Mouse (Mus musculus): ENCODE data around the gene Mknk2. TPM values are rescaled to one million over a fixed set of nuclear protein-coding genes. Genes with fewer than 3 reads are reported as not detected.
A peak's percentile ranks its signal among the peaks of the same experiment; 100 is the strongest.

Gene Mknk2
- polyA plus RNA-seq, 1 experiment, result 119 TPM

- no peak overlapping the region for H3K4me3 ChIP-seq
- TF ChIP-seq POLR2A (IDR thresholded peaks at IDR 0.05; ENCODE audit: insufficient read length, low read depth), result no peak
- peak; percentile 21 for TF ChIP-seq POLR2AphosphoS2 (IDR thresholded peaks at IDR 0.05; ENCODE audit: insufficient read length, low read depth)
- peaks cover 10% of the 10 kb centered on the region for H3K36me3 ChIP-seq (ENCODE audit: control insufficient read depth, insufficient read depth)
- H3ac ChIP-seq (ENCODE audit: control insufficient read depth, insufficient read length), result no peak overlapping the region
- H3K79me2 ChIP-seq (ENCODE audit: control insufficient read depth, insufficient read depth), result peaks cover 10% of the 10 kb centered on the region
- no peaks in the 10 kb centered on the region for H3K27me3 ChIP-seq (ENCODE audit: control insufficient read depth, insufficient read depth, insufficient read length)
- H3K4me2 ChIP-seq (ENCODE audit: low read depth), result peak overlapping the region; percentile 7
Measured at GRCm38 (mm10) chr10:80679556-80680259, 1.8 kb upstream of the Mknk2 start.

DNA sequence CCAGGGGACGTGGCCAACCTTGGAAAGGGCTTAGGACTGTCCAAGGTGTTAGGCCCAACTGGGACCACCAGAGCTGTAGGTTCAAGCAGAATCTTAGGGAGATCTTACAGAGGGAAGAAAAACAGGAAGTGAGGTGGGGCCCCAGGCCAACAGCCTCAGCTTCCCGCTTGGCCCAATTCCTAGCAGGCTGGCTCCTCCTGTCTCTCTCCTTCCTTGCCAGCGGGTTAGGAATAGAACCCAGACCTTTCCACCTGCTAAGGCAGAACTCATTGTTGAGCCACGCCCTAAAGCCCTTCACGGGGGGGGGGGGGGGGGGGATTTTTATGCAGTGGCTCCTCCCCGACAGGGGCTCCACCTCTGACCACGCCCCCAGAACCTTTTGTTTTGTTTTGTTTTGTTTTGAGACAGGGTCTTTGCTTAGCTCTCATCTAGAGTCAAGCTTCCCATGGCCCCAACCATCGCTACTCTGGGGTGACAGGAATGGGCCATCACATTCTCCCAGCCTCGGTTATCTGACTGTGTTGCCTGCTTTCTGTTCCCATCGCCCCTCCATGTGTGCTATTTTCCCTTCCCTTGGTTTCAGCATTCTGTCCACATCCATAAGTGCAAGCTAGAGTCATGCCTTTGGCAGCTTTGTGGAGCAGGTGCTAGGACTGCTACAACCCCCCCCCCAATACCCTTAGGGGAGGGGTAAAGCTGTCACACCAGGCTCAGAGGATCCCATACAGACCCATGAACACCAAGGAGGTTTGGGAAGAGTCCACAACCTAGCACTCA, 877 bp upstream of the Mknk2 start:
- H3K79me2 ChIP-seq (ENCODE audit: control insufficient read depth, insufficient read depth), result peaks cover 19% of the 10 kb centered on the region
- no peaks in the 10 kb centered on the region for H3K27me3 ChIP-seq (ENCODE audit: control insufficient read depth, insufficient read depth, insufficient read length)
- TF ChIP-seq TCF3 (IDR thresholded peaks at IDR 0.05; ENCODE audit: insufficient read length, low read depth), result no peak
- TF ChIP-seq MYOG (IDR thresholded peaks at IDR 0.05; ENCODE audit: control insufficient read depth in 1 of 3, insufficient read depth in 1 of 3, insufficient read length in 2 of 3, low read depth in 2 of 3), result peak in 1 of 3 experiments; percentile 23
- peak in 1 of 3 experiments; percentile 37 for TF ChIP-seq MYOD1 (IDR thresholded peaks at IDR 0.05; ENCODE audit: control insufficient read depth in 1 of 3, insufficient read length in 2 of 3, low read depth in 2 of 3)
- H3K4me2 ChIP-seq (ENCODE audit: low read depth), result peak overlapping the region; percentile 83
- peaks cover 6% of the 10 kb centered on the region for H3K36me3 ChIP-seq (ENCODE audit: control insufficient read depth, insufficient read depth)
- H3ac ChIP-seq (ENCODE audit: control insufficient read depth, insufficient read length), result no peak overlapping the region
- peak overlapping the region; percentile 62 for H3K4me3 ChIP-seq

GRCm38 (mm10) chr10:80677128-80677875, 610 bp downstream of the Mknk2 start:
- Histone ChIP-seq H3ac (ENCODE audit: control insufficient read depth, insufficient read length) (peak overlapping the region; percentile 50), H3K4me2 (ENCODE audit: low read depth) (peak overlapping the region; percentile 83), H3K4me3 (peak overlapping the region; percentile 62), H3K36me3 (ENCODE audit: control insufficient read depth, insufficient read depth) (no peaks in the 10 kb centered on the region), H3K79me2 (ENCODE audit: control insufficient read depth, insufficient read depth) (peaks cover 34% of the 10 kb centered on the region), H3K27me3 (ENCODE audit: control insufficient read depth, insufficient read depth, insufficient read length) (no peaks in the 10 kb centered on the region)
- TF ChIP-seq POLR2A (IDR thresholded peaks at IDR 0.05; ENCODE audit: insufficient read length, low read depth), result no peak
- TF ChIP-seq CEBPB (IDR thresholded peaks at IDR 0.05; ENCODE audit: insufficient read depth, poor library complexity, severe bottlenecking), result 0 out of 2 replicates have a peak, but pooled peaks have one; percentile 10

- Histone ChIP-seq H3K27me3 (ENCODE audit: control insufficient read depth, insufficient read depth, insufficient read length) (no peaks in the 10 kb centered on the region), H3K36me3 (ENCODE audit: control insufficient read depth, insufficient read depth) (no peaks in the 10 kb centered on the region), H3K79me2 (ENCODE audit: control insufficient read depth, insufficient read depth) (peaks cover 40% of the 10 kb centered on the region), H3K4me2 (ENCODE audit: low read depth) (peak overlapping the region; percentile 83), H3K4me3 (peak overlapping the region; percentile 62), H3ac (ENCODE audit: control insufficient read depth, insufficient read length) (peak overlapping the region; percentile 50)
- TF ChIP-seq TCF12 (IDR thresholded peaks at IDR 0.05; ENCODE audit: insufficient read depth, poor library complexity, severe bottlenecking), result no peak
- peak in 1 of 3 experiments; percentile 41 for TF ChIP-seq MYOG (IDR thresholded peaks at IDR 0.05; ENCODE audit: control insufficient read depth in 1 of 3, insufficient read depth in 1 of 3, insufficient read length in 2 of 3, low read depth in 2 of 3)
- no peak for TF ChIP-seq TCF3 (IDR thresholded peaks at IDR 0.05; ENCODE audit: insufficient read length, low read depth)
- no peak for TF ChIP-seq E2F4 (IDR thresholded peaks at IDR 0.05; ENCODE audit: insufficient read depth)
- no peak for TF ChIP-seq MAX (IDR thresholded peaks at IDR 0.05; ENCODE audit: low read depth)
- peak; percentile 39 for TF ChIP-seq SRF (IDR thresholded peaks at IDR 0.05; ENCODE audit: control insufficient read depth, insufficient read length, low read depth)
- peak; percentile 99 for TF ChIP-seq POLR2A (IDR thresholded peaks at IDR 0.05; ENCODE audit: insufficient read length, low read depth)
- TF ChIP-seq USF1 (IDR thresholded peaks at IDR 0.05; ENCODE audit: low read depth), result peak; percentile 72
- TF ChIP-seq REST (IDR thresholded peaks at IDR 0.05; ENCODE audit: insufficient read depth, insufficient read length), result no peak
- TF ChIP-seq CEBPB (IDR thresholded peaks at IDR 0.05; ENCODE audit: insufficient read depth, poor library complexity, severe bottlenecking), result no peak
- peak in 1 of 3 experiments; percentile 4 for TF ChIP-seq MYOD1 (IDR thresholded peaks at IDR 0.05; ENCODE audit: control insufficient read depth in 1 of 3, insufficient read length in 2 of 3, low read depth in 2 of 3)
- TF ChIP-seq POLR2AphosphoS2 (IDR thresholded peaks at IDR 0.05; ENCODE audit: insufficient read length, low read depth), result peak; percentile 99
Measured at GRCm38 (mm10) chr10:80676198-80676928, 1.5 kb downstream of the Mknk2 start.
